Mouse (Mus musculus) E14TG2a.4 (cell line): ENCODE measurements at regions not wholly inside any gene's neighbourhood (a gene's known extent, or its start where the extent isn't known, plus 50 kb on each side); places are given as distances from the start of the nearest gene placed in this dataset.

Source experiments
- H3K27me3 ChIP-seq: 2 replicates; pipeline ENCODE4 v1.6.1; 2014; ENCODE audit warnings: low read length, control low read depth; ENCODE audit not compliant: insufficient read depth
- H3K36me3 ChIP-seq: 2 replicates; pipeline ENCODE4 v1.6.1; 2014; ENCODE audit warnings: low read length, control low read depth; ENCODE audit not compliant: insufficient read depth
- H3K4me1 ChIP-seq: replicated peaks from 2 replicates; pipeline ENCODE4 v1.6.1; 2014; ENCODE audit warnings: low read depth, low read length, control low read depth
- H3K4me3 ChIP-seq: replicated peaks from 2 replicates; pipeline ENCODE4 v1.5.1; 2014; ENCODE audit warnings: mild to moderate bottlenecking, low read length
- H3K9me3 ChIP-seq: 2 replicates; pipeline ENCODE4 v1.6.1; 2014; ENCODE audit warnings: low read length, control low read depth
- CTCF ChIP-seq: conservative IDR thresholded peaks from 2 replicates; pipeline ENCODE4 v1.5.1; 2014; ENCODE audit warnings: low read length
- NANOG ChIP-seq: IDR thresholded peaks from 2 replicates; pipeline ENCODE4 v1.6.1; 2014; ENCODE audit warnings: borderline replicate concordance, low read length, mixed read lengths
- POU5F1 ChIP-seq: IDR thresholded peaks from 2 replicates; pipeline ENCODE4 v1.6.1; 2014; ENCODE audit warnings: low read length, borderline replicate concordance

DNA sequence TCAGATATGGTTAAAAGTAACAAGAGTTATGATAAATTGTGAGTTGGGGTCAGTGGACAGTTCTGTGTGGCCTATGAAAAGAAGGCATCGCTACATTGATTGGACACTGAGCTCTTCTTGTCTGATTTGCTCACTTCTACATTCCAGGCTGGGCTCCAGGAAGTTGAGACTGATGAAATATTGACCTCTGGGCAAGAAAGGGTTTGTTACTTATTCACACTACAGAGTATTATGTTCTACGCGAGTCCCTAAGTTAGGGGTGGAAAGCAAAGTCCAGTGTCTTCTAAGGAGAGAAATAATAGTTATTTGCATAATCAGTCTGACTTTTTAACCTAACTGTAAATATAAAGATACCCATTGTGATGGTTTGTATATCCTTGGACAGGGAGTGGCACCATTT, 397.0 kb upstream of the Ubash3b start:
- H3K27me3 ChIP-seq, result no peaks in the 10 kb centered on the region
- H3K36me3 ChIP-seq, result no peaks in the 10 kb centered on the region
- TF ChIP-seq CTCF, result no peak
- TF ChIP-seq POU5F1, result no peak
- TF ChIP-seq NANOG, result no peak
- H3K9me3 ChIP-seq, result peaks cover 8% of the 10 kb centered on the region
- no peaks in the 10 kb centered on the region for H3K4me1 ChIP-seq
- H3K4me3 ChIP-seq, result no peak overlapping the region

DNA sequence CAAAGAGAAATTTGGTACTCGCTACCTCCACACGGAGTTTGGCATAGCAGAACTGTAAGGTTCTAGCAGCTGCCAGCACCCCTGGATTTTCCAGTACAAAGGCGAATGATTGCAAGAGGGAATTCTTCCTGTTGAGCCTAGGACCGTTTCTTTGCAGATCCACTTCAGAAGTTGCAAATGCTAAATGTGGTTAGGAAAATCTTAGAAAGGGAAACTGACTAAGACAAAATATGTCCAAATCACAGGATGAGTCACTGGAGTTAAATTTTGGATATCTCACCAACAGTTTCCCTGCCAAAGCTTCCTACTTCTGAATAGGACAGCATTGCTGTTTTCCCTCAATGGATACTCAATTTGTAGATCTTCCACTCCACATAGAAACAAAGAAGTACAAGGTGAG, 395.4 kb upstream of the Ubash3b start:
- no peak overlapping the region for H3K4me3 ChIP-seq
- H3K9me3 ChIP-seq, result no peaks in the 10 kb centered on the region
- no peaks in the 10 kb centered on the region for H3K36me3 ChIP-seq
- TF ChIP-seq CTCF, result no peak
- TF ChIP-seq NANOG, result no peak
- TF ChIP-seq POU5F1, result no peak
- no peaks in the 10 kb centered on the region for H3K27me3 ChIP-seq
- no peaks in the 10 kb centered on the region for H3K4me1 ChIP-seq

DNA sequence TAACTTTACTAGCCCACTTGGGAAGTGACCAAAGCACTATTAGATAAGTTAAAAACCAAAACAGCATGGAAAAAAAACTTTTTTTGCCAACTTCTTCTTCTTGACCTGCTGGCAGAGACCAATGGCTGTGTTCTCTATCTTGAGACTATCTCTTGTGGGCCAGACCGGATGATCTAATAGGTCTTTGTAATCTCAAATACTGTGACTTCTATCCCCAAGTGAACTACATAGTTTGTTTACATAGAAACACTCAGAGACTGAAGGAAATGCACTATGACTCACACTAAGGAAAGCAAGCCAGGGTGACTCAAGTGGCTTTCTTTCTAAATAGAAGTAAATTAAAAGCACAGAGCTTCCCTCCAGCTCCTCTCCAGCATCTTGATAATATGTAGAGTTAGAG, 384.3 kb upstream of the Ubash3b start:
- H3K4me1 ChIP-seq, result no peaks in the 10 kb centered on the region
- no peaks in the 10 kb centered on the region for H3K36me3 ChIP-seq
- H3K27me3 ChIP-seq, result no peaks in the 10 kb centered on the region
- H3K9me3 ChIP-seq, result no peaks in the 10 kb centered on the region
- no peak for TF ChIP-seq POU5F1
- TF ChIP-seq CTCF, result no peak
- no peak for TF ChIP-seq NANOG
- H3K4me3 ChIP-seq, result no peak overlapping the region

DNA sequence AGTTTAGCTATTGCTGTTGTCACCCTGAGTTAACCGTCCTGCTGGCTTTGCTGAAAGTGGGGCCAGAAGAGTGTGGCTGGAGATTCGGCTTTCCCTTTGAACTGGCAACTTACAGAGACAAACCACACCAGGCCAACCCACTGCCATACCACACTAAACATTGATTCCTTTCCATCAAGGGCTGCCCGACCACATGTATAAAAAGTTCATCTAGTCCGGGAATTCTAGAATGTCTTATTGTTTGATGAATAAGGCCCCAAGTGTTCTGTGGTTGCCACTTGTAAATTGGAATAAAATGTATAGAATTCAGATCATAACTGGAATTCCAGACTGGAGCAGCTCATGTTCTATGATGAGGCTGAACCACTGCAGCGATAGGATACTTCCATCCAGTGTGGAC, 381.0 kb upstream of the Ubash3b start:
- no peak overlapping the region for H3K4me3 ChIP-seq
- no peak for TF ChIP-seq CTCF

DNA sequence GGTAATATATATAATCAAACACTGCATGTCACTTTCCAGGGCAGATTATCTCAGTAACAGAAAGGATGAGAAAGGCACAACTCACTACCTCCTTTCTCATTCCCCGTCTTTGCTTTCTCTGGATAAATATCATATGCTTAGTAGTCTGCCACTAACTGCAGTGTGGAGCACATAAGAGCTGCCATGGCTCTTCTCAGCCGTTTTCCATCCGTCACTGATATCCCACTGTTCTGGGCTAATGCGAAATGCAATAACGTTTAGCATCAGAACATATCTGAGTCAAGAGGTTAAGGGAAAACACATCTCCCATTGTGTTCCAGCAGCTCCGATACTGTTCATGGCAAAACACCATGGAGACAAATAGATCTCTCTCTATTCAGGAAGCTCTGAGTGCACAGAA, 379.8 kb upstream of the Ubash3b start:
- Histone ChIP-seq H3K9me3 (no peaks in the 10 kb centered on the region), H3K27me3 (no peaks in the 10 kb centered on the region), H3K36me3 (no peaks in the 10 kb centered on the region), H3K4me3 (no peak overlapping the region), H3K4me1 (no peaks in the 10 kb centered on the region)
- TF ChIP-seq CTCF, result no peak
- TF ChIP-seq POU5F1, result no peak
- no peak for TF ChIP-seq NANOG

More for the DNA sequence above, 381.0 kb upstream of the Ubash3b start:
- Histone ChIP-seq H3K27me3 (no peaks in the 10 kb centered on the region), H3K36me3 (no peaks in the 10 kb centered on the region), H3K9me3 (no peaks in the 10 kb centered on the region), H3K4me1 (no peaks in the 10 kb centered on the region)

DNA sequence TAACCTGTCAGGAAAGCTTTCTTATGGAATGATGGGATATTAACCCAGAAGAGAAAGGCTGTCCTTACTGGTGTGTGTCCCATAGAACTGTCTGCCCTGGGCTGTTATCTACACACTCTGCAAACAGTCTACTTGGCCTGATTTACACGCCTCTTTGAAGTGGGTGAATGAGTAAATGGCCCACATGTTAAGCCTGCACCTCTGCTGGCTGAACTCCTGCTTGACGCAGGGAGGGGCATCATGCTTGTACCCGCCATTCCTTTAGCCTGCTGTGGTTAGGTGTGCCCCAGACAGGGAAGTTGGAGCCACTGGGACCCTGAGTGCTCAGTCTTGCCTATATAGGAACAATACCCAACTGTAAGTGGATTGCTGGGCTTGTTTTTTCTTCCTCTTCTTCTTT, 371.3 kb upstream of the Ubash3b start:
- Histone ChIP-seq H3K9me3 (no peaks in the 10 kb centered on the region), H3K36me3 (no peaks in the 10 kb centered on the region), H3K27me3 (no peaks in the 10 kb centered on the region), H3K4me3 (no peak overlapping the region), H3K4me1 (no peaks in the 10 kb centered on the region)
- TF ChIP-seq NANOG, result no peak
- no peak for TF ChIP-seq POU5F1
- TF ChIP-seq CTCF, result no peak

DNA sequence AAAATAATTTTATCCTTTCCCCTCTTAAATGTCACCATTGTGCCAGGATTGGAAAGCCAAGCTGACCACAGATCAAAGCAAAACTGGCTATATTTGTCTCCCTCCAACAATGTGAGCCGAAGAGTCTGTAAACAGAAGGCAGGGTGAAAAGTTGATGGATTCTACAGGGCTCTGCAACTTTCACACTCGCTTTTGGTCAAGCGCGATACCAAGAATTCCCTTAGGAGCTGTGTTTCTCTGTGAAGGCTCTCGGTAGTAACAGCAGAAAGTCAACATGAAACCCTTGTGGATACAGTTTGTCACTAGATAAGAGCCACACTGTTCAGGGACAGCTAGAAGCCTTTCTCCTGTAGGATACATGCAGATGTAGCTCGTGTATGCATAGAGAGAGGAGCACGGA, 370.8 kb upstream of the Ubash3b start:
- no peaks in the 10 kb centered on the region for H3K4me1 ChIP-seq
- TF ChIP-seq NANOG (no peak), CTCF (no peak)
- H3K27me3 ChIP-seq, result no peaks in the 10 kb centered on the region
- no peaks in the 10 kb centered on the region for H3K36me3 ChIP-seq
- no peaks in the 10 kb centered on the region for H3K9me3 ChIP-seq
- no peak overlapping the region for H3K4me3 ChIP-seq

GRCm38 (mm10) chr9:41531596-41531995, 370.1 kb upstream of the Ubash3b start:
- Histone ChIP-seq H3K4me1 (no peaks in the 10 kb centered on the region), H3K4me3 (no peak overlapping the region), H3K36me3 (no peaks in the 10 kb centered on the region), H3K9me3 (no peaks in the 10 kb centered on the region), H3K27me3 (no peaks in the 10 kb centered on the region)
- TF ChIP-seq CTCF (no peak), POU5F1 (no peak), NANOG (no peak)

- Histone ChIP-seq H3K4me1 (no peaks in the 10 kb centered on the region), H3K9me3 (no peaks in the 10 kb centered on the region), H3K36me3 (no peaks in the 10 kb centered on the region), H3K4me3 (no peak overlapping the region), H3K27me3 (no peaks in the 10 kb centered on the region)
- no peak for TF ChIP-seq CTCF
These were observed 364.6 kb upstream of the Ubash3b start for GRCm38 (mm10) chr9:41526126-41526525.

DNA sequence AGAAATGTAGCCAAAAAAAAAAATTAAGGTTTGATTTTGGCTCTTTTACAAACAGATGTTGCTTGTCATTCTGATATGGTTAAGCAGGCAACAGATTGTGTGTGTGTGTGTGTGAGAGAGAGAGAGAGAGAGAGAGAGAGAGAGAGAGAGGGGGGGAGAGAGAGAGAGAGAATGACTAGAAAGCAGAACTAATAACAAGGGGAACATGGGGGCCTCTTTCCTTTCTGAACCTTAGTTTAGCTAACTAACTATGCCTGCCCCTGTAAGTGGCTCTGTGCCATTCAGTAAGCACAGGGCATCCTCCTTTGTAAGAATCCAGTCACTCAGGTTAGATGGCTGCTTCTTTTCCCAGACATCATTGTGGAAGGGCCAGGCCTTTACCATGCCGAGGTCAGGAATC, 364.0 kb upstream of the Ubash3b start:
- TF ChIP-seq POU5F1 (no peak), NANOG (no peak), CTCF (no peak)
- no peaks in the 10 kb centered on the region for H3K4me1 ChIP-seq
- H3K27me3 ChIP-seq, result no peaks in the 10 kb centered on the region

DNA sequence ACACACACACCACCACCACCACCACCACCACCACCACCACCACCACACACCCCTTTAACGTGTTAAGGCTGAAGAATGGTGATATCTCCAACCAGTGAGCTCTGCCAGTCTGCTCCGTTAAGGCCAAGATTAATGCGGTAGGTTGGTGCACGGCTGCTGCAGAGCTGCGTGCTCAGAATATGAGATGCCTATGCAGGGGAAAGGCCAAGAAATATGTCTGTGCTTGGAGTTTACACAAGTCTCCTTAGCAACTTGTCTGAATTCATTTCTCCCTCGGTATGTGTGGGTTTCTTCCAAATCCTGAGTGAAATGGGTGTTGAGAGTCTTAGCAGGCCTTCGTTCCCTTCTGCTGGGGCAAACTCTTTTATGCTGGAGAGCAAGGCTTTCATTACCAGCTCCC, 363.1 kb upstream of the Ubash3b start:
- no peaks in the 10 kb centered on the region for H3K36me3 ChIP-seq
- H3K4me3 ChIP-seq, result no peak overlapping the region
- TF ChIP-seq POU5F1, result no peak
- no peak for TF ChIP-seq NANOG
- no peak for TF ChIP-seq CTCF
- no peaks in the 10 kb centered on the region for H3K9me3 ChIP-seq
- no peaks in the 10 kb centered on the region for H3K27me3 ChIP-seq
- H3K4me1 ChIP-seq, result no peaks in the 10 kb centered on the region

More for the DNA sequence above, 364.0 kb upstream of the Ubash3b start:
- Histone ChIP-seq H3K4me3 (no peak overlapping the region), H3K9me3 (no peaks in the 10 kb centered on the region), H3K36me3 (no peaks in the 10 kb centered on the region)
